Mouse (Mus musculus) brain, embryonic 14.5 days (tissue): ENCODE data around the gene Rassf1.

Source experiments
- CTCF ChIP-seq: fragments of 200-500 bp; IDR thresholded peaks from 2 replicates; pipeline ENCODE4 v1.5.1; 2012; ENCODE audit warnings: inconsistent platforms, mild to moderate bottlenecking, moderate library complexity, borderline replicate concordance; ENCODE audit not compliant: insufficient read depth, insufficient read length; ENCODE audit errors: extremely low read depth
- POLR2A ChIP-seq: fragments of 200-500 bp; IDR thresholded peaks from 2 replicates; pipeline ENCODE4 v1.6.1; 2012; ENCODE audit warnings: mild to moderate bottlenecking, inconsistent platforms, borderline replicate concordance; ENCODE audit not compliant: poor library complexity, insufficient read depth, insufficient read length, severe bottlenecking; ENCODE audit errors: extremely low read depth

DNA sequence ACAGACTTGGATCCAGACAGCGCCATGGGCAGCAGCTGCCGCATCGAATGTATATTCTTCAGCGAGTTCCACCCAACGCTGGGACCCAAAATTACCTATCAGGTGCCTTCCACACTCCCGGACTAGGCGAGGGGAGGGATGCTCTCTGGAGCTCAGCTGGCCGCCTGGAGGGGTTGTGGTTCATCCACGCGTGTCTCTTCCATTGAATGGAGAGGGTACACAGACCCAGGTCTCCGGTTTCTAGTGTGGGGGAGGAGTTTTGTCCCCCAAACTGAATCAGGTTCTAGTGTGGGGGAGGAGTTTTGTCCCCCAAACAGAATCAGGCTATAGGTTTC, 9.0 kb upstream of the Rassf1 start:
- TF ChIP-seq CTCF (no peak), POLR2A (no peak)
